Mouse (Mus musculus): ENCODE measurements around the gene Bahcc1. TPM values are rescaled to one million over a fixed set of nuclear protein-coding genes. Genes with fewer than 3 reads are reported as not detected.

Gene Bahcc1
- total RNA-seq, 2 experiments from 2014 or later, result 20.6 to 21.3 TPM

DNA sequence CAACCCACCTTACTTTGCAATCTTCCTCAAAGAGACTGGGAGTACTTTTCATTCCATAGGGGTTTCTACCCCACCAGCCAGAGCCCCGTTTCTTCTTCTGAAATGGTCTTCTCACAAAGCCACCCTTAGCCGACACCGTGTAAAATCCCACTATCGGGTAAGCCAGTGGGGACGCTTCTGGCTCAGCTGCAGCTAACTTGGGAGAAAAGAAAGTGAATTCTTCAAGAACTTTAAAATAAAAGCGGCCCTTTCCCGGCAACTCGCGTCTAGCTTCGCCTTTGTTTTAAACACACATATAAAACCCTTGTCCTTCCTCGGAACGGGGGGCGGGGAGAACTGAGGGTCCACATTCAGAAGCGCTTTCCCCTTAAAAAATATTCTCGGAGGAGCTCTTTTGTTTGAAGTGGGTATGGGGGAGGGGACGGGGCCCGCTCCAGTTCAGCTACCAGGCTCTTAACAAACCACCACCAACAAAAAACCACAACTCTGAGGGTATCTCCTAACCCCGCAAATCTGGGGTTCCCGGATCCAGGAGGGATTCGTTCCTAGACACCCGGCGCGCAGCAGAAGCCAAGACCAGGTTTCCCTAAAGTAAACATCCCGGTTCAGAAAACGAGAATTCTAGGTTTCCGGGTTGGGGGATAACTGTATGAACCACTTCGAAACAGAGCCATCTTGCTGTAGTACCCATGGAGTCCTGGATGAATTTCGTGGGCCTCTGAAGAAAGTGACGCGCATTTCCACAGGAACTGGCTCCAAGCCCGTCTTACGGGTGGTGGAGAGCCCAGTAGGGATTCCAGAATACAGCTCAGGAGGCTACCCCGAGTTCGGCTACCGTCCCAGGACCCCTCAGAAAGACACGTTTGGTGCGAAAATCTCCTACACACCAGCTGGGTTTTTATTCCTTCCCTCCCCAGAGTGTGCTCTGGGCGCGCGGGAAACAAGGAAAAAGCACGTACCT is 44.0 kb upstream of the Bahcc1 start:
- DNase-seq (ENCODE audit: extremely low spot score in 1 of 2, low spot score in 2 of 2), result peak; percentile 44 to 49
- H3K27ac ChIP-seq, result peak overlapping the region; percentile 95
- peak overlapping the region; percentile 79 for H3K4me3 ChIP-seq
- intact Hi-C loops (cut with DNase I), result loop anchor here (1.0 to 2.0 kb wide), 3 partner anchors 48 to 118 kb away; no protein-coding TSS in a partner anchor
- TF ChIP-seq CTCF (IDR thresholded peaks at IDR 0.05), result no peak

DNA sequence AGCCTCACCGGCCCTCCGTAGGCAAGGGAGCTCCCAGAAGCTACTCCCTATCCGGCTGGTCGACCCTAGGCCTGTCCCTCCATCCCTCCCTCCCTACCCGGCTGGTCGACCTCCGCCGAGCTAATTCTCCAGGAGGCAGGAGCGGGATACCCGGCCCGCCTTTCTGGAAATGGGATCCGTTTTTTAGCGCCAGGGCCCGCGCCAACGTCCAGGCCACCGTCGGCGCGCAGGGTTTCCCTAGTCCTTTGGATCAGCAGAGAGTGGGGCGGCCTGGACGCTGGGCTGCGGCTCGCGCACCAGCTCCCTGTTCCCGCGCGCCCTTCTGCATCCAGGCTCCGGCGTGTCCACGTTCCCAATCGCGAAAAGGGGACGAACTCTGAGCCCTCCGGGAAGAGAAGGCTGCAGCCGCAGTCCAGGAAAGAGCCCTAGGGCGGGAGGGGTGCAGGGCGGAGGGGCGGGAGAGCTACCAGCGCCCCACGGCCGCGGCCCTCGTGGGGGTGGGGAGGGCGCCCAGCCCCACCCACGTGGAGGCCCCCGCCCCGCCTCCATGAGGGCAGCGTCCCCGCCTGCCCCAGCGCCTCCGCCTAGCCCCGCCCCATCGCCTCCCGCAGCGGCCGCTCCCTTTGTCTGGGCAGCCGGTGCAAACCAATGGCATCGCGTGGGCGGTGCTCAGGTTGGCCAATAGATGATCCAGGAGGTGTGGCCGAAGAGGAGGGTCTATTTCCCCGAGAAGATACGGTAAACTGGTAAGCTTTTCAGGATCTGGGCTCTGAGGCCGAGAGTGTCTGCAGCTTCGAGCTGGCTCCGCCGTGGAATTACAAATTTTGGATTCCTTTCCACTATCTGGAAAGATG is 43.1 kb upstream of the Bahcc1 start:
- H3K4me3 ChIP-seq, result peak overlapping the region; percentile 79
- TF ChIP-seq CTCF (IDR thresholded peaks at IDR 0.05), result no peak
- intact Hi-C loops (cut with DNase I), result loop anchor here (1.0 to 2.0 kb wide), 2 partner anchors 72 to 117 kb away; no protein-coding TSS in a partner anchor

DNA sequence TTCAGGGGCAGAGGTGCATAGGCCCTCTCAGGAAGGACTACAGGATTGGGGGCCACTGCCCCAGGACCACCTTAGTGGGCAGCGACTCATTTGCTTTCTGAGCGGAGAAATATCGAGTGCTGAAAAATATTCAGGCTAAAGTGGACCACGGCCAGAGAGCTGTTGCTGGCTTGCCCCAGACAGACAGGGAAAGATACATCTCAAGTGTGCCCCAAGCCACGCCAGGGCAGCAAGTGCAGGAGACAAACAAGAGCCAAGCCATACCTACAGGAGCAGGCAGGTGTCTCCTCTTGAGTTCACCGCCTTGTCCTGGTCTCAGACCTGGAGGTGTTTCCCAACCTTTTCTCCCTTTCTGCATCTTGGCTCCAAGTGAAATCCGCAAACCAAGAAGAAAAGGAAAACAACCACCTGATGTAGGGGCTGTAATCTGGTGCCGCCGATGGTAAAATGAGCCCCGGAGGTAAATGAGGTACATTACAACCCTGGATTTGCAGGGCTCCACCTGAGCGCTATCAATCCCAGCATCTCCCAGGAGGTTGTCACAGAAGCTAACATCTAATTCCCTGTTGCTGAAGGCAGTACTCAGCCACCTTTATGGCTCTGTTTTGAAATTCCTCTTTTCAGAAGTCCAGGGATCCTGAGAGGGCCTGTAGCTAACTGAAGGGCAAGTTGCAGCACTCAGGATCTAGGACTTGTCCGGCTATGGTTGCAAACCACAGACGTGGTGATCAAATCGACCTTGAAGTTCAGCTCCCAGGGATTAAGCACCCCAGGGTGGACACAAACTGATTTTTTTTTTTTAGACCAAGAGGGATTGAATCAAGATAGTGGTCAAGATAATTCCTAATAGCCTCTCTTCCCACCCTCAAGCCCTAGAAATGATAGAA is 42.0 kb upstream of the Bahcc1 start:
- intact Hi-C loops (cut with DNase I), result no loop called here
- H3K27ac ChIP-seq, result peak overlapping the region; percentile 73; the same call in 1 of the 2 replicates
- peak overlapping the region; percentile 79; the same call in 1 of the 2 replicates for H3K4me3 ChIP-seq
- no peak for TF ChIP-seq CTCF (IDR thresholded peaks at IDR 0.05)
- DNase-seq (ENCODE audit: extremely low spot score in 1 of 2, low spot score in 2 of 2), result no peak

More for the DNA sequence above, 43.1 kb upstream of the Bahcc1 start:
- H3K27ac ChIP-seq, result peak overlapping the region; percentile 95
- peak; percentile 97 to 98 for DNase-seq (ENCODE audit: extremely low spot score in 1 of 2, low spot score in 2 of 2)

DNA sequence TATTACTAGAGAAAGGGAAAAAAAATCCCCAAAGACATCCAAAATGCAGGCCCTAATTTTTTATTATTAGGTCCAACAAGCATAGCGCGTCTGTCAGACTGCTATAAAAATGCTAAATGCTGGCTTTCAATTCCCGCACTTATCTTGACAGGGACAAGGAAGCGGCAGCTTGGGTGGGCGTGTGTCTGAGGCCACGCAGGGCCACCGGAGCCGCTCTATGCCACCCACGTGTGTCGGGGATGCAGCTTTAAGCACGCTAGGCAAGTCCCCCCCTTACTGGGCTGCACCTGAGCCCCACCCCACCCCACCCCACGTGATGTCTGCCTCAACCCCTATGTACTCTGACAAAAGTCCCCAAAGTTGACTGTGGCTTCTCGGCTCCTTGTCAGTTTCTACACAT is 33.9 kb upstream of the Bahcc1 start:
- Histone ChIP-seq H3K4me3 (no peak overlapping the region), H3K27ac (no peak overlapping the region)
- TF ChIP-seq CTCF (IDR thresholded peaks at IDR 0.05), result no peak
- intact Hi-C loops (cut with DNase I), result no loop called here
- DNase-seq (ENCODE audit: extremely low spot score in 1 of 2, low spot score in 2 of 2), result no peak

DNA sequence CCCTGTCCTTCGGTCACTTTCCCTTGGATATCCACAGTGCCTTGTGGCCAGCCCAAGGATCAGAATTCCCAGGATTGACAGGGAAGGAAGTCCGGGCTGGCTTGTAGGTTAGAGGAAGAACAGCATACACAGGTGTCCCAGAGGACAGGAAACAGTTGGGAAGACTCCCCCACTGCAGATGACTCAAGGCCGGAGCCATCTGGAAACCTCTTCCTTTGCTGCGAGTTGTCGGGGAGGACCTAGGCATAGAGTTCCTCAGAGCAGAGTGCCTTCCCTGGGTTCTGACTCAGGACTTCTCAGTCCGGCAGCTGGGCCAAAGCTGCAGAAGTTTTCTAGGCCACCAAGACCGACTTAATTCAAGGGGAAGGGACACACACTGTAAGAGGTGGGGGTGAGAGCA is 33.0 kb upstream of the Bahcc1 start:
- no peak for TF ChIP-seq CTCF (IDR thresholded peaks at IDR 0.05)
- no peak overlapping the region for H3K27ac ChIP-seq
- intact Hi-C loops (cut with DNase I), result no loop called here
- DNase-seq (ENCODE audit: extremely low spot score in 1 of 2, low spot score in 2 of 2), result no peak
- H3K4me3 ChIP-seq, result no peak overlapping the region

DNA sequence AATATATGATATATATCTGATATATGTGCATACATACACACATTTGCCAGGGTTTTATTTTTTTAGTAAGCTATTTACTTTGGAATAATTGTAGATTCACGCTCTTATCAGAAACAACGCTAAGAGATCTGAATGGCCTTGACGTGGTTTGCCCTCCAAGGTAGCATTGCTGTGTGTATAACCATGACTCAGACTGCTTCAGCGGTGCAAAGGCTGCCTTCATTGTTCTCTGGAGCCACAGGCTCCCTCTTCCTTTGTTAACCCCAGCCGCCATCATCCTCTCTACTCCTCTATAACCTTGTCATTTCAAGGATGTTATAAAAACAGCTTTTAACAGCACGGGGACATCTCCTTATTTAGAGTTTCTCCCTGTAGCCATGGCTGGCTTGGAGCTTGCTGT is 32.1 kb upstream of the Bahcc1 start:
- H3K4me3 ChIP-seq, result no peak overlapping the region
- no peak overlapping the region for H3K27ac ChIP-seq
- DNase-seq (ENCODE audit: extremely low spot score in 1 of 2, low spot score in 2 of 2), result no peak
- no peak for TF ChIP-seq CTCF (IDR thresholded peaks at IDR 0.05)
- intact Hi-C loops (cut with DNase I), result no loop called here

DNA sequence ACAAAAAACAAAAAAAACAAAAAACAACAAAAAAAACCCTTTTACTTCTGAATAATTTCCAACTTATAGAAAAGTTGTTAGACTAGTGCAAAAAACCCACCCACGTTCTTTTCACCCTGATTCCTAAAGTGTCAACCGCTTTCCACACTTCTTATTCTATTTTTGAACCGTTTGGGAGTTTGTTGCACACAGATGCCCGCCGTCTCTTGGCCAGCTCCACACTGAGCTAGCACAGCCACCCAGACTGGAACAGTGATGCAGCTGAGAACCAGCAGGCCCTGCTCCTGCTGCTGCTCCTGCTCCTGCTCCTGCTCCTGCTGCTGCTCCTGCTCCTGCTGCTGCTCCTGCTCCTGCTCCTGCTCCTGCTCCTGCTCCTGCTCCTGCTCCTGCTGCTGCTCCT is 28.5 kb upstream of the Bahcc1 start:
- Histone ChIP-seq H3K27ac (no peak overlapping the region), H3K4me3 (no peak overlapping the region)
- no peak for TF ChIP-seq CTCF (IDR thresholded peaks at IDR 0.05)
- intact Hi-C loops (cut with DNase I), result no loop called here
- DNase-seq (ENCODE audit: extremely low spot score in 1 of 2, low spot score in 2 of 2), result no peak

DNA sequence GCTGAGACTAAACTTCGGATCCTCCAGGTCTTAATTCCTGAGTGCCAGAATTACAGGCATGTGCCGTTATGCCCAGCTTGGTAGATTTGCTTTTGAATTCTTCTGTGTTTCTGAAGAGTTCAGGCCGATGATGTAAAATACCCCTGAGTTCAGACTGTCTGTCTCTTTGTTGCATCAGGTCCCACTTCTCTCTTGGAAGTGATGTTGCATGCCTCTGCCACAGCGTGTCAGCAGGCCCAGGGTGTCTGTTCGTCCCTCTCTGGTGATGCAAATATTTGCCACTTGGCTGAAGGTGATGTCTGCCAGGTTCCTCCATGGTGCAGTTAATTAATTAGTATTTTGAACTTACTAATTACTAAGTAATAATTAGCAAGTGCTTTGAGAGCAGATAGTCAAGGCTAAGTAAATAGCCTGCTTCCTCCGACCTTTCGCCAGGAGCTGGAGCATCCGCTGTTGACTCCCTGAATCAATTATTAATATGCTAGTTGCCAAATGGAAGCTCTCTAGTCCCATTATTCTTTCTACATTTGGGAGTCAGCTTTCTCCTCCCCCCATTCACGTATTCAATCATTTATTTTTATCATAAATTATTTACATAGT is 26.6 kb upstream of the Bahcc1 start:
- TF ChIP-seq CTCF (IDR thresholded peaks at IDR 0.05), result no peak
- DNase-seq (ENCODE audit: extremely low spot score in 1 of 2, low spot score in 2 of 2), result no peak
- H3K4me3 ChIP-seq, result no peak overlapping the region
- intact Hi-C loops (cut with DNase I), result no loop called here
- H3K27ac ChIP-seq, result no peak overlapping the region

DNA sequence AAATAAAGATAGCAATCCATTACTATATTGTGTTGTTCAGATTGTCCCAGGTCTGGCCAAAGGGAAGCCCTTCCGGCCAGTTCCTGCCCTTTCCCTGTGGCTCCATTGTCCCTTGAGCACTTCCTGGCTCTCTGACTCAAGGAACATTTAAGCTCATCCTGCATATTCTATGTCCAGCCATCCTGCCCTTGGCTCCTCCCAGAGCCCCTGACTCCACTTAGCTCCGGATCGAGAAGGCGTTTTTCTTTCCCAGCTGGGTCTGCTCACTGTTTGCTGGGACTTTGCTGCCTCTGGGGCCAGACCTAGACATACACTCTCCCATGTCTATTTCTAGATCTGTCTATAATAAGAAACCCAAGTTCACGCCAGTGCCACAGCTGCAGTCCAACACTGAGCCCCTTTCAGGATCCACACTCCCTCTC is 26.1 kb upstream of the Bahcc1 start:
- intact Hi-C loops (cut with DNase I), result no loop called here
- TF ChIP-seq CTCF (IDR thresholded peaks at IDR 0.05), result no peak
- Histone ChIP-seq H3K4me3 (no peak overlapping the region), H3K27ac (no peak overlapping the region)
- no peak for DNase-seq (ENCODE audit: extremely low spot score in 1 of 2, low spot score in 2 of 2)

DNA sequence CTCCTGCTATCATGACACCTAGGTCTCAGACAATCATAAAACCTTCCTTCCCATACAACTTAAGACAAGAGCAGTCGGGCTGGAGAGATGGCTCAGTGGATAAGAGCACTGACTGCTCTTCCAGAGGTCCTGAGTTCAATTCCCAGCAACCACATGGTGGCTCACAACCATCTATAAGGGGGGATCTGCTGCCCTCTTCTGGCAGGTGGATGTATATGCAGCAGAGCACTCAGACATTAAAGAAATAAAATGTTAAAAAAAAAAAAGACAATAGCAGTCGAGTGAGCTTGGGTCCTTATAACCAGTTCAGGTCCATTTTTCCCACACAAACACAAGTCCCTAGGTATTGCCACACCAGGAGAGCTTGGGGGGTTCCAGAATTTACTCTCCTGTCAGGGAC is 23.9 kb upstream of the Bahcc1 start:
- Histone ChIP-seq H3K4me3 (no peak overlapping the region), H3K27ac (no peak overlapping the region)
- intact Hi-C loops (cut with DNase I), result no loop called here
- peak; percentile 53 for TF ChIP-seq CTCF (IDR thresholded peaks at IDR 0.05)
- DNase-seq (ENCODE audit: extremely low spot score in 1 of 2, low spot score in 2 of 2), result no peak

DNA sequence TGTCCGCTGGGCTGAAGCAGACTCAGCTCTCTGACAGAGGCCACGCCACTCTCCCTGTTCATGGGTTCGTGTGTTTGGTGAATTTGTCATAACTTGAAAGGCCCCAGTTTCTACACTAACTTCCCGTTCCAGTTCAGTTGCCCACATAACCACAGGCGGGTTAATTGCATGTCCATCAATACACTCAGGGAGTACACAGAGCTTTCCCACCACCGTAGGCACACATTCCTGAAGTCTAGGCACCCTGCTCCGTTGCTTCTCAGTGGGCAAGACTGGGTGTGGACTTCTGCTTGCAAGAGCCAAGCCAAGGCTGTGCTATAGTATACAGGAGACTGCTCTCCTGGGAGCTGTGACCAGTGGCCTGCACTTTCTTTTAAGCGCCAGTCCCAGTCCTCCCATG is 23.3 kb upstream of the Bahcc1 start:
- no peak for TF ChIP-seq CTCF (IDR thresholded peaks at IDR 0.05)

More for the DNA sequence above, 23.3 kb upstream of the Bahcc1 start:
- no peak overlapping the region for H3K4me3 ChIP-seq
- H3K27ac ChIP-seq, result no peak overlapping the region
- intact Hi-C loops (cut with DNase I), result no loop called here
- DNase-seq (ENCODE audit: extremely low spot score in 1 of 2, low spot score in 2 of 2), result no peak

Measured in left cerebral cortex, adult 2 months (tissue).